Mouse (Mus musculus): ENCODE measurements around the gene Tal1.

Gene Tal1

GRCm38 (mm10) chr4:115086763-115087415 is 30.7 kb downstream of the Tal1 start:
- TF ChIP-seq GATA4 (IDR thresholded peaks at IDR 0.05; ENCODE audit: insufficient replicate concordance, low read length): no peak

GRCm38 (mm10) chr4:115088611-115089338 is 32.5 kb downstream of the Tal1 start, which contains the start of gene Pdzk1ip1:
Gene Pdzk1ip1 (plus strand): TSS chr4:115088708.
- no peak for TF ChIP-seq GATA4 (IDR thresholded peaks at IDR 0.05; ENCODE audit: insufficient replicate concordance, low read length)

- TF ChIP-seq GATA4 (IDR thresholded peaks at IDR 0.05; ENCODE audit: insufficient replicate concordance, low read length): no peak
These were observed 34.4 kb downstream of the Tal1 start for GRCm38 (mm10) chr4:115090592-115090991.

- TF ChIP-seq GATA4 (IDR thresholded peaks at IDR 0.05; ENCODE audit: insufficient replicate concordance, low read length): no peak
These were observed 35.6 kb downstream of the Tal1 start for GRCm38 (mm10) chr4:115091806-115092205.

- no peak for TF ChIP-seq GATA4 (IDR thresholded peaks at IDR 0.05; ENCODE audit: insufficient replicate concordance, low read length)
These were observed 37.2 kb downstream of the Tal1 start for GRCm38 (mm10) chr4:115093331-115093864.

- no peak for TF ChIP-seq GATA4 (IDR thresholded peaks at IDR 0.05; ENCODE audit: insufficient replicate concordance, low read length)
These were observed 37.8 kb downstream of the Tal1 start for GRCm38 (mm10) chr4:115094056-115094455.

- TF ChIP-seq GATA4 (IDR thresholded peaks at IDR 0.05; ENCODE audit: insufficient replicate concordance, low read length): no peak
These were observed 39.6 kb downstream of the Tal1 start for GRCm38 (mm10) chr4:115095671-115096434.

GRCm38 (mm10) chr4:115096435-115097145 is 40.4 kb downstream of the Tal1 start:
- no peak for TF ChIP-seq GATA4 (IDR thresholded peaks at IDR 0.05; ENCODE audit: insufficient replicate concordance, low read length)

- no peak for TF ChIP-seq GATA4 (IDR thresholded peaks at IDR 0.05; ENCODE audit: insufficient replicate concordance, low read length)
These were observed 40.9 kb downstream of the Tal1 start for GRCm38 (mm10) chr4:115097146-115097496.

- no peak for TF ChIP-seq GATA4 (IDR thresholded peaks at IDR 0.05; ENCODE audit: insufficient replicate concordance, low read length)
These were observed 45.5 kb downstream of the Tal1 start for GRCm38 (mm10) chr4:115101682-115102081.

- no peak for TF ChIP-seq GATA4 (IDR thresholded peaks at IDR 0.05; ENCODE audit: insufficient replicate concordance, low read length)
These were observed 47.3 kb downstream of the Tal1 start for GRCm38 (mm10) chr4:115103510-115103909.

GRCm38 (mm10) chr4:115111167-115111566 is 54.9 kb downstream of the Tal1 start:
- TF ChIP-seq GATA4 (IDR thresholded peaks at IDR 0.05; ENCODE audit: insufficient replicate concordance, low read length): peak; percentile 50; the same call in 1 of the 2 replicates

- TF ChIP-seq GATA4 (IDR thresholded peaks at IDR 0.05; ENCODE audit: insufficient replicate concordance, low read length): no peak
These were observed 57.0 kb downstream of the Tal1 start for GRCm38 (mm10) chr4:115113266-115113665.

GRCm38 (mm10) chr4:115119642-115120041 is 63.4 kb downstream of the Tal1 start:
- TF ChIP-seq GATA4 (IDR thresholded peaks at IDR 0.05; ENCODE audit: insufficient replicate concordance, low read length): no peak

GRCm38 (mm10) chr4:115121162-115121561 is 64.9 kb downstream of the Tal1 start:
- no peak for TF ChIP-seq GATA4 (IDR thresholded peaks at IDR 0.05; ENCODE audit: insufficient replicate concordance, low read length)
